Mouse (Mus musculus): ENCODE measurements around the gene Tpt1.

DNA sequence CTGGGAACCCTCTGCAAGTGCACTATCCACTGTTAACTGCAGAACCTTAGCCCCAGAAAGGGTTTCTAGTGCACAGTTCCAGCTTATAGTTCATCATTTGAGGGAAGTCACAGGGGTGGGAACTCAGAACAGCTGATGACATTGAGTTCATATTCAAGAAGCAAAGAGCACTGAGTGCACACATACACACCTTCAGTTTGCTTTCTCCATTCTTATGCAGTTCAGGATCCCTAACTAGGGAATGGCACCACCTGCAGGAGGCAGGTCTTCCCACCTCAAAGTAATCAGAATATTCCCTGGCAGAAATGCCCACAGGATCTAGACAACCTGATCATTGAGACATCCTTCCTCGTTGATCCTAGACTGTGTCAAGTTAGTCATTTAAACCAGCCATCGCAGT lies 14.7 kb downstream of the Tpt1 start:
- TF ChIP-seq POLR2A (IDR thresholded peaks at IDR 0.05; ENCODE audit: control insufficient read depth, low read depth, low read length) (no peak), CTCF (IDR thresholded peaks at IDR 0.05; ENCODE audit: control insufficient read depth, insufficient read depth, insufficient replicate concordance, low read depth, low read length) (no peak)
